Mouse (Mus musculus) left cerebral cortex, postnatal 10 days (tissue): ENCODE results near the gene Wfdc12. TPM values are rescaled to one million over a fixed set of nuclear protein-coding genes. Genes with fewer than 3 reads are reported as not detected.

Source experiments
- DNase-seq, 2 experiments: peaks; one replicate each; pipeline ENCODE4 v3.0.0; 2021 to 2022; ENCODE audit warnings: low spot score in 2 of 2, mixed read lengths in 1 of 2; ENCODE audit errors: extremely low spot score in 1 of 2
- intact Hi-C: fragments of 180-260 bp; cut with DNase I; formaldehyde crosslinking; loops from one replicate; pipeline ENCODE4 v1.15.1; 2025
- total RNA-seq, 2 experiments: library from RNA; stranded (reverse); gene quantifications; 2 replicates each; pipeline ENCODE4 v1.2.3; 2021

Wfdc12 gene
- total RNA-seq, 2 experiments from 2014 or later, result not detected

DNA sequence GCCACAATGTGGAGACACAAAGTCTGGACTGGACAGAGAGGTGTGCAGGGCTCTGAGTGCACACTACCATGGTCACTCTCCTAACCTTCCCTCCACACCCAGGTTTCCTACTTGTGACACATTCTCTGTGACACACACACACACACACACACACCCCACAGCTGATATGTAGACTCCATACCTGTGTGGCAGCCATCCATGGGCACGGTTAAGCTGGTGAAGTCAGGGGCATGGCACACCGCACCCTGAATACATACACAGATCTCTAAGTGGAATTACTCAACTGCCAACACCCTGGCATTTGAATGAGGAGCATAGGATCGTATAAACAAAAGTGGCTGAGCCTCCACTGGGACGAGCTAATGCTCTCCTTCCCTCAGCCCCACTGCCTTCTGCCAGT is 9.6 kb downstream of the Wfdc12 start:
- DNase-seq, result no peak
- intact Hi-C loops, result no loop called here

DNA sequence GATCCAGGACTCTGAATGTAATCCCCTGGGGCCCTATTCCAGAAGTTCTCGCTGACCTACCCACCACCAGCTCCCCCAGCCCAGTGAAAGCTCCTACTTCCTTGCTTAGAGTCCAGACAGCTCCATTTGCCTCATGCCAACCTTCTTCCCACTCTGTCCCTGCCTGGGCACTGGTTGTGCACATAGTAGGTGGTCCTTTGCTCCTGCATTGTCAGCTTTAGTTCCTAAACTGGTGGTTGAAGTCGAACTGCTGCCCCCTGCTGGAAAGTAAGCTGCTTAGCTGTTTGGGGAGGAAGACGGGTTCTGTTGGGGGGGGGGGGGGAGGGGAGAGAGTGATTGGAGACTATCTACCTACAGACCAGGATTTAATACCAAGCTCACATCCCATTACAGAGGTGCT is 10.3 kb downstream of the Wfdc12 start:
- peak in 1 of 2 experiments; percentile 49 for DNase-seq

DNA sequence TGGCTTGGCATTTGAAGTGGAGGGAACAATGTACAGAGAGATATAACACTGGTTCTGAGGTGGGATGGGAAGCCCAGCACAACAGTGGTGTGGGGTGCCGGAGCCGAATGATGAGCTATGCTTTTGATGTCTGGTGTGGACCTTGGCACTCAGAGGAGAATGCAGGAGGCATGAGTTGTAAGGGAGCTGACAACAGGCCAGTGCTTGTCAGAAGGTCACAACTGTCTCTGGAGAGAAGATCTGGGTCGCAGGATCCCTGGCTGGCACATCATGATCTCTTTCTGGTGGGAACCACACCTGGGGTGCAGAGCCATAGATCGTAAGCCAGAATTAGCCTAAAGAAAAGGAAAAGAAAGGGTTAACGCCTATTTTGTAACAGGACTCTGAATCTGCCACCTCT is 12.6 kb downstream of the Wfdc12 start:
- no peak for DNase-seq
- intact Hi-C loops, result no loop called here

More for the DNA sequence above, 10.3 kb downstream of the Wfdc12 start:
- intact Hi-C loops, result no loop called here

DNA sequence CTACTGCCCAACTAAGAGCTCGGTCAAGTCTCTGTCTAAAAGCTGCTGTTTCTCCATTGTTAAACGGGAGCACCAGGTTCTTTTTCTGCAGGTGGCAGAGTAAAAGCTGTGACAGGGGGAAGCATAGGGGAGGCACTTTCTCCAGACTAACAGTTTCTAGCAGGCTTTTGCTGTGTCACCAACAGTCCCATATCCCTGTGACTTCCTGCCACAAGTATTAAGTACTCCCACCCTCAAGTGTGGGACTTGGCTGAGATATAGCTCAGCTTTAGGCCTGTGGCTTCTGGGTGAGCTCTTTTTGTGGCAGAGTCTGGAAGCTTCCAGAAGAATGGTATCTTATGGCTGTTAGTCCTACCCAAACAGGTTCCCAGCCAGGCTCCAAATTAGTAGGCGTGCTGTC is 14.6 kb downstream of the Wfdc12 start:
- DNase-seq, result no peak
- intact Hi-C loops, result no loop called here

DNA sequence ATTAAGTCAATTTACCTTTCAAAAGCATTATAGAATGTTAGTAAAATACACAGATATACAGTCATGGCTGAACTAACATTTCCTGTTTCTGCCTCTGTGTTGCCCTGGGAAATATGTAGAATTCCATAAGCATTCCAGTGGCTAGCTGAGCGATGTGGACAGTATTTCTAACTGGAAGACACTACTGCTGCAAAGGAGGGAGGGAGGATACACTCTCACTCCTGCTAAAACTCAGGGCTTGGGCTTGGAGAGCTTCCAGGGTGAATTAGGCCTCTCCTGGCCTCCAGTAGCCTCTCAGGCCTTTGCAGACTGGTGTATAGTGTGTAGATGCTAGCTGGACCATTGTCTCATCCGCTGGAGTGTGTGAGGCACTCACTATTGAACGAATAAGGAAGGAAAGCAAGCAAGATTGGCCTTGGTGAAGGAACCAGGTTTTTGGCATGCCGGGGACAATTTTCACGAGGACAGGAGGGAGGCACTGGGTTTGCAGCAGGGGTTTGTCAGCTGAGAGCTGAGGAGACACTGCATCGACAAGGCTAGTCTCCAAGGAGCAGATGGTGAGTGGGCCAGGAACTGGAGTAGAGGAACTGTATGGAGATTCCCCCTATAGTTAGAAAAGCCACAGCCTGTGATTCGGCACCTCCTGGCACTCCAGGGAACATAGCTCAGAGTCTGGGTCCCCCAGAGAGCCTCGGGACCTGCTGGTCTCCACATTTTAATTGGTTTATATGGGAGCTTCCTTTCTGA is 15.6 kb downstream of the Wfdc12 start:
- intact Hi-C loops, result loop anchor here (5.0 kb wide), 1 partner anchor 38 kb away; no protein-coding TSS in a partner anchor
- peak; percentile 53 to 73 for DNase-seq

DNA sequence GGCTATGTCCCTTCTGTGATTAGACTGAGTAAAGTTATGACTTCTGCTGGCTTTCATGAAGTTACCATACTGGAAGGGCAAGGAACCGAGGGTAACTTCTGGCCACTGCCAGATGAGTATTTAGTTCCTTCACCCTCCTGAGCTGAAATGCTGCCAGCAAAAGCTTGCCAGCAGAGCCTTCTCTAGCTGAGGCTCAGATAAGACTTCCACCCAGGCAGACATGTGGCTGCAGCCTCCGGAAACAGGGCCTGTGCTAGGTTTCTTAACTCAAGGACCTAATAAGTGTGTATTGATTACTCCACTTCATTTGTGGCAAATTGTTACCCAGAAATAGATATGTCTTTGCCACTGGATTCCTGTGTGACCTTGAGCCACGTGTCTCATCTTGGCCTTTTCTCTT is 17.0 kb downstream of the Wfdc12 start:
- DNase-seq, result no peak
- intact Hi-C loops, result loop anchor here (5.0 kb wide), 1 partner anchor 36 kb away; no protein-coding TSS in a partner anchor

DNA sequence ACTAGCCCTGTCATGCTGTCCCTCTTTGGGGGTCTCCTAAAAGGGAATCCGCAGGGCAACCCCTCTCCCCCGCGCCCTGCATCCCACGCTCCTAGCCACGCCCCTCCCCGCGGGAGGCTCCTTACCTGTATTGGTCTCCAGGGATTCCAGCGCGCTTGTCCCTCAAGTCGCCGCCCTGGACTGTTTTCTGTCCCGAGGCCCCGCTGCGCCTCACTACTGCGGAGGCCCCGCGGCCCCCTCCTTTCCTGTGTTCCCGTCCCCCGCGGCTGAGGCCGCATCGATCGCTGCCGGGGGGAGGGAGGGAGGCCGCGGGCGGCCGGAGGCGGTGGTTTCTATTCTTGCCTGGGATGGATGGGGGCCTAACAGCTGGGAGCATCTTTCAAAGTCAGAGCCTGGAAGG is 19.5 kb downstream of the Wfdc12 start, which contains the start of gene Kcns1:
Kcns1 (minus strand) TSS at position 212 of the 400 bp plus-strand sequence.
- peak in 1 of 2 experiments; percentile 59 for DNase-seq
- intact Hi-C loops, result loop anchor here (5.0 kb wide), 1 partner anchor 34 kb away; no protein-coding TSS in a partner anchor

DNA sequence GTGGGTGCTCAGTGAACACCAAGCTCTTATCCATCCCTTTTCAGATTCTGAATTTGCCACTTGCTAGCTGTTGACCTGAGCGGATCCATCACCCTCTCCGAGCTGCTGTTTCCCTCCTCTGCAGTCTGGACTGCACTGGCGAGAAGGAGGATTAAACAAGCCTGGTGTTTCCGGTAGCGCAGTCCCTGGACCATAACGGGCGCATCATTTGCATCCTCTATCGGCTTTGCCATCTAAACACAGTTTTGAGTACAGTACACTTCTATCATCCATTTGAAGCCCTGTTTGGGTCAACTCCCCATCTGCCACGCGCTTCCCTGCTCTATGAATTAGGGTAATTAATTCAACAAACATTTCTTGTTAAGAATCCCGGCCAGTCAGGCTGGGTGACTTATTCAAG is 20.1 kb downstream of the Wfdc12 start:
- DNase-seq, result no peak
- intact Hi-C loops, result loop anchor here (5.0 kb wide), 1 partner anchor 33 kb away; no protein-coding TSS in a partner anchor

DNA sequence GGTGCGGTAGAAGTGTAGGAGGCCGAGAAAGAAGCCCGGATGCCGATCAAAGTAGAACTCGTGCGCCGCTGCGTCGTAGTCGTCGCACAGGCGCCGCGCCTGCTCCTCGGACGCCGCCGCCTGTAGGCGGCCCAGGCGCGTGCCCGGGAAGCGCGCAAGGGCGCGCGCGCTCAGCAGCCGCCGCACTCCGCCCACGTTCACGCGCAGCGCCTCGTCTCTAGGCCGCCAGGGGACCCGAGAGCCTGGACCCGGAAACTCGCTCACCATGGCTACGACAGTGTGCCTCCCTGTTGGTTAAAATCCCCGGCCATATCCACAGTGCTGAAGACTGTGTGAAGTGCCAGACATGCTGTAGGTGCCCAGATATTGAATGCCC is 21.8 kb downstream of the Wfdc12 start:
- intact Hi-C loops, result no loop called here

DNA sequence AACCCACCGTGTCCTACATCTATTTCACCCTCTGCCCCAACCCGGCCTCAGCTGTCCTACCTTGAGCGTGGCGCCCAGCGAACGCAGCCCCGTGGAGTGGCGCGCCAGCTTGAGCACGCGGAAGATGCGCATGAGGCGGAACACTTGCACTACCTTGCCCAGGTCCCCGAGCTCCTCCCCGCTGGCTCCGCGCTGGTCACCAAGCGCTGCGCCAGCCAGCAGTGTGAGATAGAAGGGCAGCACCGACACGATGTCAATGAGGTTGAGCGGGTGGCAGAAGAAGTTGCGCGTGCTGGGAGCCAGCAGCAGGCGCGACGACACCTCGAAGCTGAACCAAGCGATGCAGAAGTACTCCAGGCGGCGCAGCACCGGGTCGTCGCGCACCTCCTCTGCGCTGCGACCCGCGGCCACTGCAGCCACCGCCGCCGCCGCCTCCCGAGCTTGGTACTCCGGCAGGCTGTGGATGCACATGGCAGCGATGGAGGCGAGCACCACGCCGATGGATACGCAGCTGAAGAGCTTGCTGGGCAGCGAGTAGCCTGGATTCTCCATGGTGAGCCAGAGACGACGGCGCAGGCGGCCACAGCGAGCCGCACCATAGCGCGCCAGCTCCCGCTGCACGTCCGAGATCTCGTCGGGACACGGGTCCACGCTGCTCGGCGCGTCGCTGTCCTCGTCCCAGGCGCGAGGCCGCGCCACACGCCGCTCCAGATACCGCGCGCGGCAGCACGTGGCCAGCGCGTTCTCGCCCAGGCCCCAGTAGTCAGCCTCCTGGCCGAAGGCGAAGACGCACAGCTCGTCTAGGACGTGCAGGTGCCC is 22.4 kb downstream of the Wfdc12 start:
- no peak for DNase-seq
- intact Hi-C loops, result no loop called here

More for the DNA sequence above, 21.8 kb downstream of the Wfdc12 start:
- DNase-seq, result peak in 1 of 2 experiments; percentile 67

DNA sequence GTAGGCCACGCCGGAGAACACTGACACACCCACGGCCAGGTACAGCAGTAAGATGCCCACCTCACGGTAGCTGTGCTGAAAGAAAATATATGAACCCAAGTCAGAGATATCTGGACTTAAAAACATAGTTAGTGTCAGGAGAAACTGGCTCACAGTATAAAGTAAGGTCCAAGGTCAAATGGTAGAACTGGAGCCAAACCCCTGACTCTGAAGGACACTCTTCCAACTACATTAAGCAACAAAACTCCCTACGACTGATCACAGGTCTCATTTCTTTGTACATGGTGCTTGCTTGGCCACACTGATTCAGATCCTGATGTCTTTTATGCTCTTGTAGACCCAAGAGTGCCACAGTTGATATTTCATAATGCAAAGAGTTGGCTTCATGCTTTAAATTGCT is 25.5 kb downstream of the Wfdc12 start:
- DNase-seq, result no peak
- intact Hi-C loops, result no loop called here

DNA sequence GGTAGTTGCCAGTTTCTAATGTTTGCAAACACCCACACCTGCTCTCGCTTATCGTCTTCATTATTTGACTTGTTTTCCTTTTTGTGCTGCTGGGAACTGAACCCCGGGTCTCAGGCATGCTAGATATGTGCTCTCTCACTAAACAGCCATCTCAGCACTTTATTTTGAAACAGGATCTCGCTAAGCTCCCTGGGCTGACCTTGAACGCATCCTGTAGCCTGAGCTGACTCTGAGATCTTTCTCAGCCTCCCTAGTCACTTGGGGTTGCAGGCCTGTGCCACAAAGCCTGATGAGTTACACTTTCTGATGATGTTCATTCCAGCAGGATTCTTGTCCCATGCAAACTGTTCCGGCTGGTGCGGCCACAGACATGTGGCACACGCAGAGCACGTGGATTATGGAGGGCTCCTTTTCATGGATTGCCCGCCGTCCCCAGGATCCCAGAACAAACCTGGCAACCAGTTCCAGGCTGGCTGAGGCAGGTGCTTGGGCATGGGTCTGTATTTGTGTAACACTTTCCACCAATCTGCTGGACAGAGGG is 28.8 kb downstream of the Wfdc12 start:
- no peak for DNase-seq
- intact Hi-C loops, result no loop called here

DNA sequence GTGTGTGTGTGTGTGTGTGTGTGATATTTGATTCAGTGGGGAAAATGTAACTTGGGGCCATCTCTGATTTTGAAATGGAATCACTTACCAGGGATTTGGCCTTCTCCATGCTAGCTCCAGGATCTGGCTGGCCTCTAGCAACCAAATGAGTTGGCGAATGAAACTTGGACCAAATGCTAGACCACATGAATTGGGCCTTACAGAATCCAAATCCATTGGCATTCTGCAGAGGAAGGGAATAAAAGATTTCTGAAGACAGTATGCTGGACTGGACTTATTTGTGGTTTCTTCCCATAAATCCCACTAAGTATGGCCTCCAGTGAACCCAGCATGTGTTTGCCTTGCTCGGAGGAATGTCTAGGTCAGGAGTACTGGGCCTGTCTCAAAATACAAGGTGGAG is 31.6 kb downstream of the Wfdc12 start:
- intact Hi-C loops, result no loop called here
- DNase-seq, result no peak

DNA sequence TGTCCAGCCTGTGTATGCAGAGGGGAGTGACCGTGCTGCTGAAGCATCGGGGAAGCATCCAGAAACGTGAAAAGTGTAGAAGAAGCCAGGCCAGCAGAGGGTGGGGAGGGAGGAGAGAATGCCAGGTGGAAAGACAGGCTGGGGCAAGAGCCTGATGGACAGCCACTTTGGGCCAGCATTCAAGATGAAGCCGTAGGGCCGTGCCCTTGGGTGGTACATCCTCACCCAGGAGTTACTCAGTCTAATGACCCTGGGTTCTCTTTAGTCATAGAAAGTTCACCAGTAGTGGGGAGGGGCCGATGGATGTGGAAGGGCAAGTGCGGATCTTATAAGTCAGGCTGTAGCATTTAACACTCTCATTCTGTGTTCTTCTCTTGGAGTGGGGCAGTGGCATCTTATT is 34.2 kb downstream of the Wfdc12 start:
- intact Hi-C loops, result no loop called here
- no peak for DNase-seq

DNA sequence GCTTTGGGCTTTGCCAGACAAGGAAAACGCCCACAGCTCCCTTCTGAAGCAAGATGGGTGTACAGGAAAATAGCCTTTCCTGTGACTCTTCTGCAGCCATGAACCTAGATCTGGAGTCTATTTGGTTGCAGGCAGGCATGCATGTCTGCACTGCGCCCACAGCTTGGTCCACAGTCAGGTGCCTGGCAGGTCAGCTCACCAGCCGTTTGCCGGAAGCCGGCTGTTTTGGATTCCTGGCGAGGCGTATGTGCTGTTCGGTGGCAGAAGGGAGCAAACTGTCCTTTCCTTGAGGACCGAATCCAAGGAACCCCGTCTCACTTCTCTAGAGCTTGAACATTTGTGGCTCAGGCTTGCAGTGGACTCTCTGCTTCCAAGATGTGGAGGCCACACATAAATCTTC is 36.4 kb downstream of the Wfdc12 start:
- intact Hi-C loops, result no loop called here

DNA sequence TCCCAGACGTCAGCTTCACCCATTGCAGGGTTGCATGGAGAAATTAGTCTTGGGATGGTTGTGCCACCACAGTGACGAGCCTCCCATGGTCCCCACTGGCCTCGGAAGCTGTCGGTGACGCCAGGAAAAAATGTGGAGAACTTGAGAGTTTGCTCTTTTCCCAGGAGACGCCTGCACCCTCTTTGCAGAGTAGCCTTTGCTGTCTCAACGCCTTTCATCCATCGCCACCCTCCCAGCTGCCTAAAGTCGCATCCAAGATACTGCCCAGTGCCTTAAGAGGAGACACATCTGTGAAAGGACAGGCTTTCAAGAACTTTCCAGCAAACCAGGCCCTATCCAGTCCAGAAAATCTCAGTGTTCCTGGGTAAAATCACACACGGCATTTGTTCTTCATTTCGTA is 38.1 kb downstream of the Wfdc12 start:
- intact Hi-C loops, result no loop called here
- DNase-seq, result no peak

More for the DNA sequence above, 36.4 kb downstream of the Wfdc12 start:
- DNase-seq, result no peak

DNA sequence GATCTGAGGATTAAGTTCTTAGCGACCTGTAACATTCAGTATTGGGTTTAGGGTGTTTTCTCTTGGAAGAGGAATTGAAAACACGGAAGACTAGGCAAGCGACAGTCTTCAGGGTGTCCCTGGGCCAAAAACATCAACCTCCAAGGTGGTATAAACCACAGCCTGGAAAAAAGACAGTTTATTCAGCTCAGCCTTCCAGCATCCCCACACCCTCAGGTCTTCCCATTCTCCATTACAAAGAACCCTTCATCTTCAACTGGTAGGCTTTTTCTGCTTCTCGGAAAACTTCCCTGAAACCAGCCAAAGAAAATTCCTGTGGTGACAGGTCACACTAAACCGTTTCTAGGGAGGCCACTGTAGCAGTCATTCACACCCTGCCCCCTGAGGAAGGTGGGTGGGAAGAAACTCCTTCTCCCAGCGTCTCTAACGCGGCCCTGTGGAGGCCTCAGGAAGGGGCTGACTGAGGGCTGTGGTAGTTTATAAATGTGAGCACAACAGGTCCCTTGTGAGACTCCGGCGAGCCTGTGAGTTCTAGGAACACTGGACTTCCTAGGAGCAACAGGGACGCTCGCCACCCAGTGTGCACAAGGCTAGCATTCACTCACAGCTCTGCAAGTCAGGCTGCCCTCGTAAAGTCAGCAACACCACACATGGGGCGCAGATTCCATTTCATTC is 40.2 kb downstream of the Wfdc12 start:
- no peak for DNase-seq
- intact Hi-C loops, result no loop called here

DNA sequence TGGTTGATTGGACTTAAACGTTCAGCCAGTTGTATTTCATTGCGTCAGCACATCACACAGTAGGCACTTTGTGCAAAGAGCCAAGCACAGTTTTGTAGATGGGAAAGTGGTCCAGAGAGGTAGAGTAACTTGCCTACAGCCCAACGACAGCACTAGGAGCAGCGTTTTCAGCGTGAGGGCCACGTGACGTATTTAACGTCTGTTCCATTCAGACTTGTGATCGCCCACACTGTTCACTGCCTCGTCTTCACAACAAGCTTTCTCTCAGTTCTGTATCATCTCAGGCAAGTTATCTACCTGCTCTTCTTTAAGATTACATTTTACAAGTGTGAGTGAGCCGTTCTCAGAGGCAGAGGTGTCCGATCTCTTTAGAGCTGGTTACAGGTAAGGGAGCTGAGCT is 43.9 kb downstream of the Wfdc12 start:
- DNase-seq, result no peak
- intact Hi-C loops, result no loop called here

DNA sequence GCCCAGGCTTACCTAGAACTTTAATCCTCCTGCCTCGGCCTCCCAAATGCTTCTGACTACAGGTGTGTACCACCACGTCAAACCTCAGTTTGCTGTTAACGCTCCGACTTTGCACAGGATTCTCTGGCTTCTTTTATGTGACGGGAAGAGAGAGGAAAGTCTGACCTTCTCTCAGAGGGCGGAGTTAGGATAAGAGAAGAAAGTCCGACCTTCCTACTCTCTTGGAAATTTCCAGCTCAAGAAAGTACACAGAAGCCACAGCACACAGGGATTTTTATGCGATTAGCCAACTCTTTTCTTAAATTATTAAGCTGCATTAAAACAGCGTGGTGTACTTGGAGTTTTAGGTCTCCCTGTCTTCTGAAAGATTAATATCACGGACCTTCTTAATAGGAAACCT is 45.9 kb downstream of the Wfdc12 start:
- intact Hi-C loops, result no loop called here
- DNase-seq, result no peak
